Mouse (Mus musculus) thymus, adult 2 months (tissue): ENCODE measurements around the gene Ntf3.

Experiments
- CTCF ChIP-seq: fragments of 200-500 bp; IDR thresholded peaks from 2 replicates; pipeline ENCODE4 v1.5.1; 2012; ENCODE audit warnings: mild to moderate bottlenecking, control low read depth, low read length, moderate library complexity, borderline replicate concordance; ENCODE audit not compliant: control insufficient read depth, poor library complexity, insufficient read depth; ENCODE audit errors: extremely low read depth
- POLR2A ChIP-seq: fragments of 200-500 bp; IDR thresholded peaks from 2 replicates; pipeline ENCODE4 v1.6.1; 2012; ENCODE audit warnings: mild to moderate bottlenecking, low read length, control low read depth, moderate library complexity; ENCODE audit not compliant: control insufficient read depth, poor library complexity, insufficient read depth; ENCODE audit errors: extremely low read depth

- TF ChIP-seq CTCF, result no peak
- no peak for TF ChIP-seq POLR2A
Measured at GRCm38 (mm10) chr6:126088489-126089265, 78.0 kb downstream of the Ntf3 start.
